Mouse (Mus musculus) thymus, adult 2 months (tissue): ENCODE results near the gene Il4.

Source experiments
- CTCF ChIP-seq: fragments of 200-500 bp; IDR thresholded peaks from 2 replicates; pipeline ENCODE4 v1.5.1; 2012; ENCODE audit warnings: mild to moderate bottlenecking, control low read depth, low read length, moderate library complexity, borderline replicate concordance; ENCODE audit not compliant: control insufficient read depth, poor library complexity, insufficient read depth; ENCODE audit errors: extremely low read depth
- POLR2A ChIP-seq: fragments of 200-500 bp; IDR thresholded peaks from 2 replicates; pipeline ENCODE4 v1.6.1; 2012; ENCODE audit warnings: mild to moderate bottlenecking, low read length, control low read depth, moderate library complexity; ENCODE audit not compliant: control insufficient read depth, poor library complexity, insufficient read depth; ENCODE audit errors: extremely low read depth

GRCm38 (mm10) chr11:53591116-53591515, 27.4 kb downstream of the Il4 start:
- no peak for TF ChIP-seq CTCF
- no peak for TF ChIP-seq POLR2A
